Mouse (Mus musculus): ENCODE results near the gene Dad1. TPM values are rescaled to one million over a fixed set of nuclear protein-coding genes. Genes with fewer than 3 reads are reported as not detected.

Gene Dad1
- total and polyA plus RNA-seq, 3 experiments, result 17.0 to 226 (median 115) TPM

GRCm38 (mm10) chr14:54225725-54226124 lies 28.2 kb downstream of the Dad1 start:
- ATAC-seq (ENCODE audit: extremely low read depth, insufficient number of reproducible peaks, low FRiP score, poor library complexity, severe bottlenecking), result no peak
- TF ChIP-seq POLR2AphosphoS5 (IDR thresholded peaks at IDR 0.05; ENCODE audit: insufficient replicate concordance, low read depth, low read length) (no peak), CTCF (IDR thresholded peaks at IDR 0.05; ENCODE audit: low read depth, low read length) (no peak), GATA2 (IDR thresholded peaks at IDR 0.05; ENCODE audit: borderline replicate concordance, low read depth, low read length) (no peak), GATA1 (IDR thresholded peaks at IDR 0.05; ENCODE audit: borderline replicate concordance, low read length) (no peak), TAL1 (conservative IDR thresholded peaks at IDR 0.05; ENCODE audit: low read depth, low read length) (no peak)
- Histone ChIP-seq H3K36me3 (replicated peaks) (peaks cover 2% of the 10 kb centered on the region), H3K27me3 (ENCODE audit: insufficient read depth, low read length) (peaks cover 29% of the 10 kb centered on the region), H3K4me1 (ENCODE audit: insufficient read depth, low read depth, low read length) (peaks cover 82% of the 10 kb centered on the region), H3K4me3 (ENCODE audit: low read depth, low read length) (no peak overlapping the region), H3K9me3 (replicated peaks) (no peaks in the 10 kb centered on the region)
- no peak for DNase-seq (ENCODE audit: low spot score)

GRCm38 (mm10) chr14:54224484-54225467 lies 29.1 kb downstream of the Dad1 start:
- no peaks in the 10 kb centered on the region for H3K9me3 ChIP-seq (replicated peaks)

GRCm38 (mm10) chr14:54224064-54224417 lies 29.9 kb downstream of the Dad1 start:
- TF ChIP-seq POLR2AphosphoS5 (IDR thresholded peaks at IDR 0.05; ENCODE audit: insufficient replicate concordance, low read depth, low read length) (no peak), CTCF (IDR thresholded peaks at IDR 0.05; ENCODE audit: low read depth, low read length) (no peak), TAL1 (conservative IDR thresholded peaks at IDR 0.05; ENCODE audit: low read depth, low read length) (no peak), GATA1 (IDR thresholded peaks at IDR 0.05; ENCODE audit: borderline replicate concordance, low read length) (no peak), GATA2 (IDR thresholded peaks at IDR 0.05; ENCODE audit: borderline replicate concordance, low read depth, low read length) (no peak)
- DNase-seq (ENCODE audit: low spot score) (no peak), ATAC-seq (ENCODE audit: extremely low read depth, insufficient number of reproducible peaks, low FRiP score, poor library complexity, severe bottlenecking) (no peak)
- Histone ChIP-seq H3K4me3 (ENCODE audit: low read depth, low read length) (no peak overlapping the region), H3K36me3 (replicated peaks) (peaks cover 2% of the 10 kb centered on the region), H3K9me3 (replicated peaks) (no peaks in the 10 kb centered on the region), H3K27me3 (ENCODE audit: insufficient read depth, low read length) (peaks cover 41% of the 10 kb centered on the region), H3K4me1 (ENCODE audit: insufficient read depth, low read depth, low read length) (peaks cover 70% of the 10 kb centered on the region)

More at GRCm38 (mm10) chr14:54224484-54225467, 29.1 kb downstream of the Dad1 start:
- DNase-seq (ENCODE audit: low spot score) (no peak), ATAC-seq (ENCODE audit: extremely low read depth, insufficient number of reproducible peaks, low FRiP score, poor library complexity, severe bottlenecking) (no peak)
- Histone ChIP-seq H3K36me3 (replicated peaks) (peaks cover 2% of the 10 kb centered on the region), H3K27me3 (ENCODE audit: insufficient read depth, low read length) (peaks cover 36% of the 10 kb centered on the region), H3K4me3 (ENCODE audit: low read depth, low read length) (no peak overlapping the region), H3K4me1 (ENCODE audit: insufficient read depth, low read depth, low read length) (peaks cover 76% of the 10 kb centered on the region)
- TF ChIP-seq CTCF (IDR thresholded peaks at IDR 0.05; ENCODE audit: low read depth, low read length), result no peak
- no peak for TF ChIP-seq POLR2AphosphoS5 (IDR thresholded peaks at IDR 0.05; ENCODE audit: insufficient replicate concordance, low read depth, low read length)
- TF ChIP-seq GATA1 (IDR thresholded peaks at IDR 0.05; ENCODE audit: borderline replicate concordance, low read length), result no peak
- TF ChIP-seq TAL1 (conservative IDR thresholded peaks at IDR 0.05; ENCODE audit: low read depth, low read length), result no peak
- no peak for TF ChIP-seq GATA2 (IDR thresholded peaks at IDR 0.05; ENCODE audit: borderline replicate concordance, low read depth, low read length)

GRCm38 (mm10) chr14:54223315-54224063 lies 30.4 kb downstream of the Dad1 start:
- DNase-seq (ENCODE audit: low spot score), result no peak
- no peak for ATAC-seq (ENCODE audit: extremely low read depth, insufficient number of reproducible peaks, low FRiP score, poor library complexity, severe bottlenecking)

GRCm38 (mm10) chr14:54222289-54222727 lies 31.6 kb downstream of the Dad1 start:
- ATAC-seq (ENCODE audit: extremely low read depth, insufficient number of reproducible peaks, low FRiP score, poor library complexity, severe bottlenecking), result peak; percentile 38; the same call in 1 of the 2 replicates
- no peak for TF ChIP-seq CTCF (IDR thresholded peaks at IDR 0.05; ENCODE audit: low read depth, low read length)
- TF ChIP-seq POLR2AphosphoS5 (IDR thresholded peaks at IDR 0.05; ENCODE audit: insufficient replicate concordance, low read depth, low read length), result no peak
- TF ChIP-seq GATA2 (IDR thresholded peaks at IDR 0.05; ENCODE audit: borderline replicate concordance, low read depth, low read length), result no peak

More at GRCm38 (mm10) chr14:54223315-54224063, 30.4 kb downstream of the Dad1 start:
- H3K4me1 ChIP-seq (ENCODE audit: insufficient read depth, low read depth, low read length), result peaks cover 65% of the 10 kb centered on the region
- no peak for TF ChIP-seq GATA1 (IDR thresholded peaks at IDR 0.05; ENCODE audit: borderline replicate concordance, low read length)
- no peak for TF ChIP-seq POLR2AphosphoS5 (IDR thresholded peaks at IDR 0.05; ENCODE audit: insufficient replicate concordance, low read depth, low read length)
- no peak for TF ChIP-seq TAL1 (conservative IDR thresholded peaks at IDR 0.05; ENCODE audit: low read depth, low read length)
- no peak for TF ChIP-seq GATA2 (IDR thresholded peaks at IDR 0.05; ENCODE audit: borderline replicate concordance, low read depth, low read length)
- TF ChIP-seq CTCF (IDR thresholded peaks at IDR 0.05; ENCODE audit: low read depth, low read length), result no peak
- peaks cover 46% of the 10 kb centered on the region for H3K27me3 ChIP-seq (ENCODE audit: insufficient read depth, low read length)
- no peak overlapping the region for H3K4me3 ChIP-seq (ENCODE audit: low read depth, low read length)
- H3K9me3 ChIP-seq (replicated peaks), result no peaks in the 10 kb centered on the region
- no peaks in the 10 kb centered on the region for H3K36me3 ChIP-seq (replicated peaks)

GRCm38 (mm10) chr14:54221641-54222040 lies 32.3 kb downstream of the Dad1 start:
- peaks cover 47% of the 10 kb centered on the region for H3K4me1 ChIP-seq (ENCODE audit: insufficient read depth, low read depth, low read length)
- H3K27me3 ChIP-seq (ENCODE audit: insufficient read depth, low read length), result peaks cover 55% of the 10 kb centered on the region
- DNase-seq (ENCODE audit: low spot score) (no peak), ATAC-seq (ENCODE audit: extremely low read depth, insufficient number of reproducible peaks, low FRiP score, poor library complexity, severe bottlenecking) (no peak)
- no peak overlapping the region for H3K4me3 ChIP-seq (ENCODE audit: low read depth, low read length)
- H3K36me3 ChIP-seq (replicated peaks), result no peaks in the 10 kb centered on the region
- TF ChIP-seq CTCF (IDR thresholded peaks at IDR 0.05; ENCODE audit: low read depth, low read length) (no peak), GATA1 (IDR thresholded peaks at IDR 0.05; ENCODE audit: borderline replicate concordance, low read length) (no peak), TAL1 (conservative IDR thresholded peaks at IDR 0.05; ENCODE audit: low read depth, low read length) (no peak), POLR2AphosphoS5 (IDR thresholded peaks at IDR 0.05; ENCODE audit: insufficient replicate concordance, low read depth, low read length) (no peak), GATA2 (IDR thresholded peaks at IDR 0.05; ENCODE audit: borderline replicate concordance, low read depth, low read length) (no peak)
- no peaks in the 10 kb centered on the region for H3K9me3 ChIP-seq (replicated peaks)

More at GRCm38 (mm10) chr14:54222289-54222727, 31.6 kb downstream of the Dad1 start:
- Histone ChIP-seq H3K4me3 (ENCODE audit: low read depth, low read length) (no peak overlapping the region; the same call in 1 of the 2 replicates), H3K9me3 (replicated peaks) (no peaks in the 10 kb centered on the region), H3K36me3 (replicated peaks) (no peaks in the 10 kb centered on the region), H3K4me1 (ENCODE audit: insufficient read depth, low read depth, low read length) (peaks cover 54% of the 10 kb centered on the region), H3K27me3 (ENCODE audit: insufficient read depth, low read length) (peaks cover 52% of the 10 kb centered on the region)
- no peak for DNase-seq (ENCODE audit: low spot score)

All from G1E (cell line).